Mouse (Mus musculus) T-helper 17 cell (primary cell): ENCODE results near the gene Bag5.

Experiments
- in situ Hi-C, 2 experiments: fragments of 300-600 bp; cut with MboI, MseI; formaldehyde crosslinking; loops; 1 replicate in 1 of 2; 2 replicates in 1 of 2; pipeline ENCODE4 v1.15.1; 2025; ENCODE audit warnings: high pct_unique_total_duplicates in 2 of 2

The Bag5 gene

GRCm38 (mm10) chr12:111699542-111699941, 13.5 kb downstream of the Bag5 start:
- in situ Hi-C loops = no loop called here

- in situ Hi-C loops = no loop called here
Observed at GRCm38 (mm10) chr12:111698346-111698913, 14.6 kb downstream of the Bag5 start.

- in situ Hi-C loops = no loop called here
Observed at GRCm38 (mm10) chr12:111697708-111698107, 15.3 kb downstream of the Bag5 start.

GRCm38 (mm10) chr12:111696239-111696638, 16.8 kb downstream of the Bag5 start:
- in situ Hi-C loops = no loop called here

- in situ Hi-C loops = no loop called here
Observed at GRCm38 (mm10) chr12:111694880-111695804, 17.9 kb downstream of the Bag5 start.

- in situ Hi-C loops = no loop called here
Observed at GRCm38 (mm10) chr12:111694271-111694781, 18.7 kb downstream of the Bag5 start.

- in situ Hi-C loops = no loop called here
Observed at GRCm38 (mm10) chr12:111693341-111694270, 19.5 kb downstream of the Bag5 start.

- in situ Hi-C loops = no loop called here
Observed at GRCm38 (mm10) chr12:111692899-111693298, 20.2 kb downstream of the Bag5 start.

- in situ Hi-C loops = no loop called here
Observed at GRCm38 (mm10) chr12:111691346-111691872, 21.6 kb downstream of the Bag5 start.

- in situ Hi-C loops = no loop called here
Observed at GRCm38 (mm10) chr12:111689426-111689825, 23.6 kb downstream of the Bag5 start.

GRCm38 (mm10) chr12:111688069-111688428, 25.0 kb downstream of the Bag5 start:
- in situ Hi-C loops = no loop called here

GRCm38 (mm10) chr12:111687350-111688068, 25.5 kb downstream of the Bag5 start:
- in situ Hi-C loops = no loop called here

- in situ Hi-C loops = no loop called here
Observed at GRCm38 (mm10) chr12:111686390-111686789, 26.7 kb downstream of the Bag5 start.

GRCm38 (mm10) chr12:111682806-111683205, 30.3 kb downstream of the Bag5 start:
- in situ Hi-C loops = no loop called here

GRCm38 (mm10) chr12:111682003-111682402, 31.1 kb downstream of the Bag5 start:
- in situ Hi-C loops = no loop called here

- in situ Hi-C loops = no loop called here
Observed at GRCm38 (mm10) chr12:111681305-111681704, 31.8 kb downstream of the Bag5 start.

GRCm38 (mm10) chr12:111680661-111681060, 32.4 kb downstream of the Bag5 start:
- in situ Hi-C loops = no loop called here

GRCm38 (mm10) chr12:111678997-111679396, 34.1 kb downstream of the Bag5 start:
- in situ Hi-C loops = no loop called here

GRCm38 (mm10) chr12:111678670-111678933, 34.5 kb downstream of the Bag5 start:
- in situ Hi-C loops = no loop called here

- in situ Hi-C loops = no loop called here
Observed at GRCm38 (mm10) chr12:111677882-111678669, 35.0 kb downstream of the Bag5 start, which contains the start of gene Trmt61a. Trmt61a (plus strand) TSS chr12:111678105.
